Mouse (Mus musculus) MEL (cell line): Measurements from ENCODE around the gene Igflr1. TPM values are rescaled to one million over a fixed set of nuclear protein-coding genes. Genes with fewer than 3 reads are reported as not detected.

ENCODE experiments used
- DNase-seq: peaks from one replicate; pipeline ENCODE4 v3.0.0; 2011; ENCODE audit warnings: low read depth, low spot score
- H3K27ac ChIP-seq: 2 replicates; pipeline ENCODE4 v1.5.1; 2012; ENCODE audit warnings: low read depth, mild to moderate bottlenecking, control low read depth, low read length, moderate library complexity; ENCODE audit not compliant: control insufficient read depth
- H3K27me3 ChIP-seq, 2 experiments: fragments of 150-350 bp in 1 of 2; sonication (generic) in 1 of 2; 2 replicates each; pipeline ENCODE4 v1.6.1; 2012; ENCODE audit warnings: low read length in 2 of 2, mild to moderate bottlenecking in 2 of 2, improper control_type of control experiment in 1 of 2, moderate library complexity in 1 of 2; ENCODE audit not compliant: insufficient read depth in 2 of 2, control insufficient read depth in 1 of 2
- H3K36me3 ChIP-seq, 2 experiments: 2 replicates each; pipeline ENCODE4 v1.6.1; 2012 to 2014; ENCODE audit warnings: low read length in 2 of 2, improper control_type of control experiment in 1 of 2, inconsistent platforms in 1 of 2, mild to moderate bottlenecking in 1 of 2; ENCODE audit not compliant: insufficient read depth in 2 of 2, control insufficient read depth in 1 of 2
- H3K4me1 ChIP-seq, 2 experiments: fragments of 150-350 bp in 1 of 2; sonication (generic) in 1 of 2; 2 replicates each; pipeline ENCODE4 v1.6.1; 2012; ENCODE audit warnings: low read length in 2 of 2, improper control_type of control experiment in 1 of 2, mild to moderate bottlenecking in 1 of 2; ENCODE audit not compliant: insufficient read depth in 2 of 2, control insufficient read depth in 1 of 2
- H3K4me3 ChIP-seq, 2 experiments: fragments of 150-350 bp in 1 of 2; sonication (generic) in 1 of 2; 2 replicates each; pipeline ENCODE4 v1.5.1; 2012; ENCODE audit warnings: low read depth in 2 of 2, low read length in 2 of 2, mild to moderate bottlenecking in 2 of 2, moderate library complexity in 2 of 2, control low read depth in 1 of 2, improper control_type of control experiment in 1 of 2; ENCODE audit not compliant: control insufficient read depth in 1 of 2, insufficient read depth in 1 of 2
- H3K79me2 ChIP-seq: 2 replicates; pipeline ENCODE4 v1.6.1; 2012; ENCODE audit warnings: mild to moderate bottlenecking, low read length, moderate library complexity; ENCODE audit not compliant: control insufficient read depth, poor library complexity, insufficient read depth
- H3K9ac ChIP-seq: 2 replicates; pipeline ENCODE4 v1.6.1; 2012; ENCODE audit warnings: low read depth, mild to moderate bottlenecking, control low read depth, low read length, moderate library complexity; ENCODE audit not compliant: control insufficient read depth, poor library complexity, severe bottlenecking
- H3K9me3 ChIP-seq: fragments of 150-350 bp; sonication (generic); replicated peaks from 2 replicates; pipeline ENCODE4 v1.6.1; 2012; ENCODE audit warnings: mild to moderate bottlenecking, low read length, improper control_type of control experiment, moderate library complexity; ENCODE audit not compliant: insufficient read depth
- CHD1 ChIP-seq: IDR thresholded peaks from 2 replicates; pipeline ENCODE4 v1.6.1; 2012; ENCODE audit warnings: low read depth, mild to moderate bottlenecking, inconsistent platforms, low read length, improper control_type of control experiment
- CHD2 ChIP-seq: IDR thresholded peaks from 2 replicates; pipeline ENCODE4 v1.6.1; 2011; ENCODE audit warnings: low read length, improper control_type of control experiment
- CTCF ChIP-seq, 3 experiments: IDR thresholded peaks in 2 of 3; conservative IDR thresholded peaks in 1 of 3; 2 replicates each; pipeline ENCODE4 v1.5.1; 2011 to 2012; ENCODE audit warnings: low read length in 3 of 3, low read depth in 2 of 3, mild to moderate bottlenecking in 2 of 3, improper control_type of control experiment in 1 of 3, inconsistent platforms in 1 of 3, mixed read lengths in 1 of 3, moderate library complexity in 1 of 3; ENCODE audit not compliant: control insufficient read depth in 1 of 3, insufficient read depth in 1 of 3, poor library complexity in 1 of 3, severe bottlenecking in 1 of 3
- E2F4 ChIP-seq: IDR thresholded peaks from 2 replicates; pipeline ENCODE4 v1.6.1; 2011; ENCODE audit warnings: low read depth, low read length, improper control_type of control experiment, borderline replicate concordance
- ELF1 ChIP-seq: IDR thresholded peaks from 2 replicates; pipeline ENCODE4 v1.6.1; 2014; ENCODE audit warnings: low read depth, mild to moderate bottlenecking, inconsistent platforms, low read length, improper control_type of control experiment, moderate library complexity
- EP300 ChIP-seq, 2 experiments: IDR thresholded peaks; 2 replicates each; pipeline ENCODE4 v1.6.1; 2011; ENCODE audit warnings: improper control_type of control experiment in 2 of 2, low read length in 2 of 2, low read depth in 1 of 2, mild to moderate bottlenecking in 1 of 2
- ETS1 ChIP-seq: IDR thresholded peaks from 2 replicates; pipeline ENCODE4 v1.6.1; 2012; ENCODE audit warnings: low read depth, mild to moderate bottlenecking, inconsistent platforms, low read length, improper control_type of control experiment, moderate library complexity
- GABPA ChIP-seq: IDR thresholded peaks from 2 replicates; pipeline ENCODE4 v1.6.1; 2012; ENCODE audit warnings: low read depth, mild to moderate bottlenecking, inconsistent platforms, low read length, improper control_type of control experiment, moderate library complexity
- GATA1 ChIP-seq: IDR thresholded peaks from 2 replicates; pipeline ENCODE4 v1.6.1; 2011; ENCODE audit warnings: low read depth, low read length, improper control_type of control experiment
- HCFC1 ChIP-seq: IDR thresholded peaks from 2 replicates; pipeline ENCODE4 v1.6.1; 2012; ENCODE audit warnings: low read depth, mild to moderate bottlenecking, inconsistent platforms, low read length, improper control_type of control experiment, moderate library complexity
- KAT2A ChIP-seq: conservative IDR thresholded peaks from 2 replicates; pipeline ENCODE4 v1.6.1; 2012; ENCODE audit warnings: low read depth, low read length, improper control_type of control experiment, inconsistent platforms
- MAFK ChIP-seq: IDR thresholded peaks from 2 replicates; pipeline ENCODE4 v1.6.1; 2011; ENCODE audit warnings: low read depth, mild to moderate bottlenecking, low read length, improper control_type of control experiment, borderline replicate concordance
- MAX ChIP-seq: IDR thresholded peaks from 2 replicates; pipeline ENCODE4 v1.6.1; 2011; ENCODE audit warnings: low read length, improper control_type of control experiment
- MAZ ChIP-seq: IDR thresholded peaks from 2 replicates; pipeline ENCODE4 v1.6.1; 2012; ENCODE audit warnings: low read depth, mild to moderate bottlenecking, inconsistent platforms, low read length, improper control_type of control experiment
- MXI1 ChIP-seq: IDR thresholded peaks from 2 replicates; pipeline ENCODE4 v1.6.1; 2011; ENCODE audit warnings: mild to moderate bottlenecking, low read depth, low read length, improper control_type of control experiment
- MYB ChIP-seq: IDR thresholded peaks from 2 replicates; pipeline ENCODE4 v1.6.1; 2011; ENCODE audit warnings: mild to moderate bottlenecking, low read depth, low read length, improper control_type of control experiment
- MYC ChIP-seq: IDR thresholded peaks from 2 replicates; pipeline ENCODE4 v1.6.1; 2011; ENCODE audit warnings: low read depth, mild to moderate bottlenecking, low read length, improper control_type of control experiment, moderate library complexity
- NELFE ChIP-seq: IDR thresholded peaks from 2 replicates; pipeline ENCODE4 v1.6.1; 2011; ENCODE audit warnings: low read depth, low read length, improper control_type of control experiment
- NRF1 ChIP-seq: IDR thresholded peaks from 2 replicates; pipeline ENCODE4 v1.6.1; 2014; ENCODE audit warnings: low read depth, mild to moderate bottlenecking, inconsistent platforms, low read length, improper control_type of control experiment, moderate library complexity; ENCODE audit not compliant: poor library complexity, insufficient read depth, severe bottlenecking
- POLR2A ChIP-seq, 2 experiments: IDR thresholded peaks; 2 replicates each; pipeline ENCODE4 v1.6.1; 2011 to 2012; ENCODE audit warnings: low read length in 2 of 2, mild to moderate bottlenecking in 2 of 2, control low read depth in 1 of 2, improper control_type of control experiment in 1 of 2, low read depth in 1 of 2, moderate library complexity in 1 of 2; ENCODE audit not compliant: control insufficient read depth in 1 of 2, insufficient read depth in 1 of 2, poor library complexity in 1 of 2
- POLR2AphosphoS5 ChIP-seq: IDR thresholded peaks from 2 replicates; pipeline ENCODE4 v1.6.1; 2012; ENCODE audit warnings: low read depth, borderline replicate concordance, mild to moderate bottlenecking, inconsistent platforms, low read length, moderate library complexity, mixed read lengths
- RAD21 ChIP-seq: IDR thresholded peaks from 2 replicates; pipeline ENCODE4 v1.6.1; 2011; ENCODE audit warnings: mild to moderate bottlenecking, low read depth, low read length, improper control_type of control experiment
- SIN3A ChIP-seq: IDR thresholded peaks from 2 replicates; pipeline ENCODE4 v1.6.1; 2012; ENCODE audit warnings: low read length, improper control_type of control experiment, inconsistent platforms
- SMC3 ChIP-seq: IDR thresholded peaks from 2 replicates; pipeline ENCODE4 v1.6.1; 2011; ENCODE audit warnings: low read depth, low read length, improper control_type of control experiment
- TAL1 ChIP-seq: IDR thresholded peaks from 2 replicates; pipeline ENCODE4 v1.6.1; 2012; ENCODE audit warnings: mild to moderate bottlenecking, inconsistent platforms, low read length, moderate library complexity, mixed read lengths
- TBP ChIP-seq: IDR thresholded peaks from 2 replicates; pipeline ENCODE4 v1.8.0; 2011; ENCODE audit warnings: low read depth, low read length, improper control_type of control experiment
- TCF12 ChIP-seq: IDR thresholded peaks from 2 replicates; pipeline ENCODE4 v1.6.1; 2014; ENCODE audit warnings: low read depth, mild to moderate bottlenecking, inconsistent platforms, low read length, improper control_type of control experiment, moderate library complexity
- UBTF ChIP-seq: IDR thresholded peaks from 2 replicates; pipeline ENCODE4 v1.6.1; 2012; ENCODE audit warnings: low read depth, mild to moderate bottlenecking, inconsistent platforms, low read length, improper control_type of control experiment, moderate library complexity, borderline replicate concordance; ENCODE audit not compliant: insufficient read depth
- USF1 ChIP-seq: IDR thresholded peaks from 2 replicates; pipeline ENCODE4 v1.6.1; 2014; ENCODE audit warnings: low read depth, mild to moderate bottlenecking, inconsistent platforms, low read length, improper control_type of control experiment, moderate library complexity
- USF2 ChIP-seq, 2 experiments: IDR thresholded peaks; 2 replicates each; pipeline ENCODE4 v1.6.1; 2011 to 2012; ENCODE audit warnings: improper control_type of control experiment in 2 of 2, low read length in 2 of 2, borderline replicate concordance in 1 of 2, inconsistent platforms in 1 of 2, low read depth in 1 of 2, mild to moderate bottlenecking in 1 of 2; ENCODE audit not compliant: insufficient read depth in 1 of 2
- ZC3H11A ChIP-seq: IDR thresholded peaks from 2 replicates; pipeline ENCODE4 v1.6.1; 2012; ENCODE audit warnings: low read depth, mild to moderate bottlenecking, inconsistent platforms, low read length, improper control_type of control experiment
- ZKSCAN1 ChIP-seq: IDR thresholded peaks from 2 replicates; pipeline ENCODE4 v1.6.1; 2012; ENCODE audit warnings: low read depth, mild to moderate bottlenecking, inconsistent platforms, low read length, improper control_type of control experiment, moderate library complexity
- ZMIZ1 ChIP-seq: IDR thresholded peaks from 2 replicates; pipeline ENCODE4 v1.6.1; 2012; ENCODE audit warnings: low read depth, mild to moderate bottlenecking, inconsistent platforms, low read length, improper control_type of control experiment, moderate library complexity
- ZNF384 ChIP-seq: IDR thresholded peaks from 2 replicates; pipeline ENCODE4 v1.6.1; 2012; ENCODE audit warnings: low read depth, mild to moderate bottlenecking, inconsistent platforms, low read length, improper control_type of control experiment
- polyA plus RNA-seq, 2 experiments: library from polyadenylated mRNA; stranded (reverse) in 1 of 2; unstranded in 1 of 2; fragments of >175 nt in 1 of 2; fragments of >200 nt in 1 of 2; gene quantifications; 2 replicates each; pipeline versions ENCODE4 v1.2.1 to v1.2.4; 2012; ENCODE audit warnings: low replicate concordance in 2 of 2, low read depth in 1 of 2; ENCODE audit not compliant: insufficient read length in 2 of 2, insufficient read depth in 1 of 2, missing spikeins in 1 of 2
- total RNA-seq: library from RNA; depleted of rRNA; stranded (reverse); fragments of 300-350 nt; gene quantifications from 2 replicates; pipeline ENCODE4 v1.2.3, GENCODE M21; 2012

The Igflr1 gene
- total and polyA plus RNA-seq, 3 experiments: 1.3 to 3.1 TPM; not detected in 1

- H3K27me3 ChIP-seq: no peaks in the 10 kb centered on the region
- peaks cover 17% of the 10 kb centered on the region for H3K79me2 ChIP-seq
- H3K36me3 ChIP-seq: peaks cover 0 to 8% of the 10 kb centered on the region in 2 experiments; a peak in 2 of 4 replicates
- TF ChIP-seq USF2 (IDR thresholded peaks at IDR 0.05; ENCODE audit: borderline replicate concordance in 1 of 2, insufficient read depth in 1 of 2, low read depth in 1 of 2, low read length in 2 of 2): no peak
- TF ChIP-seq CHD2: peak; percentile 90
- peak; percentile 57 for TF ChIP-seq TCF12
- TF ChIP-seq ETS1: 0 out of 2 replicates have a peak, but pooled peaks have one; percentile 30
- TF ChIP-seq EP300 (IDR thresholded peaks at IDR 0.05; ENCODE audit: low read depth in 1 of 2, low read length in 2 of 2): 0 out of 4 replicates have a peak, but pooled peaks of 1 of the 2 experiments have one; percentile 33
- TF ChIP-seq MAX: peak; percentile 92
- peak; percentile 91 for TF ChIP-seq ZNF384
- TF ChIP-seq SMC3: no peak
- peak; percentile 37; the same call in 1 of the 2 replicates for TF ChIP-seq MXI1
- no peak for TF ChIP-seq GABPA
- TF ChIP-seq MYB: no peak
- TF ChIP-seq KAT2A: peak; percentile 96
- TF ChIP-seq ZC3H11A: no peak
- peak; percentile 86 for TF ChIP-seq NRF1
- TF ChIP-seq MAFK: no peak
- TF ChIP-seq ZMIZ1: no peak
- TF ChIP-seq RAD21: no peak
- peak; percentile 30 for TF ChIP-seq MAZ
- peak; percentile 70 for TF ChIP-seq ELF1
- TF ChIP-seq MYC: peak; percentile 76
- TF ChIP-seq POLR2AphosphoS5: no peak
- peak; percentile 97 for TF ChIP-seq CHD1
- TF ChIP-seq ZKSCAN1: no peak
- peak in 1 of 2 experiments; percentile 50; a peak in 3 of 4 replicates for TF ChIP-seq POLR2A (IDR thresholded peaks at IDR 0.05; ENCODE audit: control insufficient read depth in 1 of 2, insufficient read depth in 1 of 2, low read depth in 1 of 2, low read length in 2 of 2, poor library complexity in 1 of 2)
- TF ChIP-seq HCFC1: peak; percentile 97
- TF ChIP-seq TBP: no peak
- TF ChIP-seq UBTF: no peak
- no peak for TF ChIP-seq E2F4
- TF ChIP-seq NELFE: peak; percentile 56
- no peak for TF ChIP-seq GATA1
- no peak for TF ChIP-seq TAL1
- 0 out of 2 replicates have a peak, but pooled peaks have one; percentile 4 for TF ChIP-seq USF1
- TF ChIP-seq SIN3A: peak; percentile 76
- no peak for TF ChIP-seq CTCF (IDR thresholded peaks at IDR 0.05 in 2 of 3, conservative IDR thresholded peaks at IDR 0.05 in 1 of 3; ENCODE audit: control insufficient read depth in 1 of 3, insufficient read depth in 1 of 3, low read depth in 2 of 3, low read length in 3 of 3, poor library complexity in 1 of 3, severe bottlenecking in 1 of 3)
- peak within 1 kb of the TSS; percentile 94 for H3K9ac ChIP-seq
- peak; percentile 98 for DNase-seq
- peak within 1 kb of the TSS; percentile 82 to 84 for H3K4me3 ChIP-seq
- no peaks in the 10 kb centered on the region for H3K9me3 ChIP-seq
- H3K27ac ChIP-seq: peak within 1 kb of the TSS; percentile 89
- H3K4me1 ChIP-seq: peaks cover 2 to 15% of the 10 kb centered on the region in 2 experiments; a peak in 2 of 4 replicates
These were observed 1.9 kb upstream of the Igflr1 start, which contains the start of the genes U2af1l4, Gm49396 and Psenen for GRCm38 (mm10) chr7:30563117-30563905. TSS of gene U2af1l4 (plus strand) at chr7:30563301. TSS of gene Gm49396 (plus strand) at chr7:30563344. TSS of gene Psenen (minus strand) at chr7:30563627.
